Mouse (Mus musculus): Measurements from ENCODE around the gene Ccdc151.

Gene Ccdc151

DNA sequence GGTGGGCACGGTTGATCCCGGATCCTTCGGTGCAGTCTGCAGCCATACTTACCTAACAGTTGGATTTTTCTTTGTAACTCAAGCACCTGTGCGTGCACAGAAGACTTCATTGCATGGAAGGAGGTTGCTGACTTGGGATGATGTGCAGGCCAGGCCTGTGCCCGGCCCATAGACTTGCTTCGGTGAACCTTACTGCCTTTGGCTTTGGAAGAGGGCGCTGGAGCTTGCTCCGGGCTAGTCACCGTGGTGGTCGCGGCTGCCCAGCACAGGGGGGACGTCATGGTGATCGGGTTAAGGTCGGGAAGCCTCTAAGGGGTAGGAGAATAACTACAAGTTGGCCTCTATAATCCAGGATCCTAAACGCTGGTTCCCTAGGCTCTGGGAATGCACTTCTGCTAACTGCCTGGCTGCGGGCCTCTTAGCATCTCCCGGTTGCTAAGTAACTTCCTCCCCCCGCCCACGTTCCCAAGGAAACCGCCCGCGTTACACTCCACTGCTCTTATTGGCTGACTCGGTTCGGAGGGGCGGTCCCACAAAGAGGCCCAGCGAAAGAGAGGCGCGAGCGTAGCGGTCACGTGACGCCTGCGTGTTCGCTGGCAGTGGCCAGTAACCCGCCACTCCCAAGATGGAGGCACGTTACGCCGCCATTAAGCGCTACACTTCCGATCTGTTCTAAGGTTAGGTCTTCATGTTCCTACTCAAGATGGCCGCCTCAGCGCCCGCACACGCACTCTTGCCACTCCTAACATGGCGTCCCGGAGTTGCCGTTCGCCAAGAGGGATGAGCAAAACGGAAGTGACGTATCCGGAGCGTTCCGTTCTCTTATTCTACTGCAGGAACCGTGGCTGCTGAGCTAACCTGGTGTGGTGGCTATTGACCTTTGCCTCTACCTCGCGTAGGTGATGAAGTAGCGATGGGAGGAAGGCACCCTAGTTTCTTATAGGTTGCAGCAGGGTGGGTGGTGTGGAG lies at the start of gene Ccdc151, which contains the start of gene Prkcsh:
Ccdc151 (minus strand) TSS at position 441 of the 969 bp plus-strand sequence.
Prkcsh (plus strand) TSS at position 613 of the 969 bp plus-strand sequence.
- in situ Hi-C loops (cut with MboI, MseI), result no loop called here

DNA sequence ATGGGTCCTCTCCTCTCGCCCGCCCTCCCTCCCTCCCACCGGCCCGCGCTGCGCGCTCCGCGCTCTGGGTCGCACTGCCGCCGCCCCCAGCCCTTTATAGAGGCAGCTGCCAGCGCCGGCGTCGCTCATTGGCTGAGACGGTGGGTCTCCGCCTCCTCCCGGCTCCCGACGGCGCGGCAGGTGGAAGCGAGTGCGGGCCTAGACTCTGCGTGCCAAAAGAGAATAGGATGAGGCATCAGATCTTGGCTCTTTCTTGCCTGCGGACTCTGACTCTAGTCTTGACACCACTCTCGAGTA lies 49.5 kb upstream of the Ccdc151 start, which contains the start of gene Elavl3:
Elavl3 (minus strand) TSS at position 66 of the 297 bp plus-strand sequence.
- in situ Hi-C loops (cut with MboI, MseI), result no loop called here

- in situ Hi-C loops (cut with MboI, MseI), result no loop called here
Observed at GRCm38 (mm10) chr9:22051161-22051957, 48.9 kb upstream of the Ccdc151 start.

DNA sequence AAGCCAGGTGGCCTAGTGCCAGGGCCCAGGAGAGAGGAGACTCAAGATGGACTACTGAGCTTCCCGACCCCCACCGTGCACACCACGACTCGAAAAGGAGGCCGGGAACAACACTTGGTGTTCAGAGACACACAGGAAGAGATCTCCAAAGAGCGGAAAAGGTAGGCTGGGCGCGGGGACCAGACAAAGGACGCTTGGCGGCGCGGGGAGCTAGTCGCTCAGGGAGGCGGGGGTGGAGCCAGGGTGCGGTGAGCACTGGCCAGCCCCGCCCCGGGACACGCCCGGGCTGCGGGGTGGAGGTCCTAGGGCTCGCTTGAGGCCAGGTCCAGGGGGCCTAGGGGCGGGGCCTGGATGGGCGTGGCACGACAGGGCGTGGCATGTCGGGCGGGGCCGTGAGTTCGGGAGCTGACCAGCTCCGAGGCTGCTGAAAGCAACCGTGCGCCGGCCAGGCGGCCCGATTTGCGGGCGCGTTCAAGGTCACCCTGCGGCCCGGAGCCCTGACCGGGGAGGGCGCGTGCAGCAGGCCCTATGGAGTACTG lies 48.0 kb upstream of the Ccdc151 start:
- in situ Hi-C loops (cut with MboI, MseI), result no loop called here

DNA sequence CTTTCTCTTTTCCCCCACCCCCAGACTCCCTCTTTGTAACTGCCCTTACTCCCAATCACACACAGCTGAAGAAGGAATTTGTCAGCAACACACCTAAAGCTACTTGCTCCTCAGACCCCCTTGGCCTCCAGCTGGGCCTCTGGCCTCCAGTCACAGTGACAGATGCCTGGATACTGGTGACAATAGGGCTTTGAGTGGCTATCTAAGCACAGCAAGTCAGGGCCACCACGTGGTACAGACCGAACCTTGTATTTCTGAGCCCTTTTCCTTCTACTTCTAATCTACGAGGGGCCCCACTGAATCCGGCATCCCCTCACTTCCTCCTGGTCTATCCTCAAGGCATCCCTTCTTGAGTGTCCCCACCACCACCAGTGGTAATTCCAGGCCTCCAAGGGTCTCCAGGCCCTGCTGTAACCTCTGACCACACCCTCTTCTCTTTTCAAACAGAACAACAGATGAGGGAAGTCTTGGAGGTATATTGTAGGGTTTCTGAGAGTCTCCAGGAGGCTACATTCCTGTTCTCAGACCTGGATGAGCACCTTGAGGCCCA lies 47.4 kb upstream of the Ccdc151 start:
- in situ Hi-C loops (cut with MboI, MseI), result no loop called here

- in situ Hi-C loops (cut with MboI, MseI), result no loop called here
Observed at GRCm38 (mm10) chr9:22049315-22049714, 46.9 kb upstream of the Ccdc151 start.

GRCm38 (mm10) chr9:22047329-22047728 lies 44.9 kb upstream of the Ccdc151 start:
- in situ Hi-C loops (cut with MboI, MseI), result no loop called here

DNA sequence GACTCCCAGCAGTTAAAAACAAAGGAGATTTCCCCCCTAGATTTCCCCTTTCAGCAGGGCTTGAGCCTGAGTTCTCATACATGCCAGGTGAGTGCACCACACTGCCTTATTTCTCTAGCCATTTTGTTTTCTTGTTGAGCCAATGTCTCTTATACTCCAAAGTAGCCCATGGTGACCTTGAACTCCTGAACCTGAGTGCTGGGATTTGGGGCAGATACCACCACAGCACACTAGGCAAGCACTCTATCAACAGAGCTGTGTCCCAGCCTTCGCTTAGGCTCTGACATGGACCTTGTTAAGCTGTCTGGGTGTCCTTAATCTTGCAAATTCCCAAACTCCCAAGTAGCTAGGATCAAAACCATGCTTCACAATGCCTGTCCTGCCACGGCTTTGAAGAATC lies 39.4 kb upstream of the Ccdc151 start:
- in situ Hi-C loops (cut with MboI, MseI), result no loop called here

DNA sequence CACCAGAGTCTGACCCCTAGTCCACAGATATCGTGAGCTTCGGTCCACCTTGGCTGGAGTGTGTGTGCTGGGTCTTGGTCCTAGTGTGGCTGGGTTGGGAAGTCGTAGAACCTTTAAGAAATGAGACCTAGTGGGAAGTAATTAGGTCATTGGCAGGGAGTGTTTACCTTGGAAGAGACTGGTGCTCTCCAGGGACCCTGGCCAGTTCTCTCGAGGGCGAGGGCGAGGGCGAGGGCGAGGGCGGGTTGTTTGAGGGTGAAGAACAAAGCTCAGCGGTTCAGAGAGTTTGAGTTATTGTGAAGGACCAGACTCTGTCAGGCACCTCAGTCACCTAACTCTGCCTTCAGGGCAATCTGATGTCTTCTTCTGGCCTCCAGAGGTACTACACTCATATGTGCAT lies 35.4 kb upstream of the Ccdc151 start:
- in situ Hi-C loops (cut with MboI, MseI), result no loop called here

- in situ Hi-C loops (cut with MboI, MseI), result no loop called here
Observed at GRCm38 (mm10) chr9:22035300-22036044, 33.0 kb upstream of the Ccdc151 start.

- in situ Hi-C loops (cut with MboI, MseI), result no loop called here
Observed at GRCm38 (mm10) chr9:22030386-22030785, 28.0 kb upstream of the Ccdc151 start.

GRCm38 (mm10) chr9:22028467-22028866 lies 26.0 kb upstream of the Ccdc151 start:
- in situ Hi-C loops (cut with MboI, MseI), result no loop called here

- in situ Hi-C loops (cut with MboI, MseI), result no loop called here
Observed at GRCm38 (mm10) chr9:22024592-22024991, 22.2 kb upstream of the Ccdc151 start.

- in situ Hi-C loops (cut with MboI, MseI), result no loop called here
Observed at GRCm38 (mm10) chr9:22017208-22017825, 14.9 kb upstream of the Ccdc151 start.

GRCm38 (mm10) chr9:22016245-22016644 lies 13.8 kb upstream of the Ccdc151 start:
- in situ Hi-C loops (cut with MboI, MseI), result no loop called here

DNA sequence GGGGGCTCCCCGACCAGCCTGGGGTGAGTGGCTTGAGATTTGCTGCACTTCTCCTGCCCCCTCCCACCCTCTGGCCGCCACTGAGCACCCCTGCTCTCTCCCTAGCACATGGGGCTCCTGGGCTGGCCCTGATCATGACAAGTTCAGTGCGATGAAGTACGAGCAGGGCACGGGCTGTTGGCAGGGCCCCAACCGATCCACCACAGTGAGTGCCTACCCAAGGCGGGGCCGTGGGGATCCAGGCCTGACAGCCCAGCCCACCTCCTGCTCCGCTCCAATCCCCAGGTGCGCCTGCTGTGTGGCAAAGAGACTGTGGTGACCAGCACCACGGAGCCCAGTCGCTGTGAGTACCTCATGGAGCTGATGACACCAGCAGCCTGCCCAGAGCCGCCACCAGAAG lies 10.3 kb upstream of the Ccdc151 start:
- in situ Hi-C loops (cut with MboI, MseI), result no loop called here

DNA sequence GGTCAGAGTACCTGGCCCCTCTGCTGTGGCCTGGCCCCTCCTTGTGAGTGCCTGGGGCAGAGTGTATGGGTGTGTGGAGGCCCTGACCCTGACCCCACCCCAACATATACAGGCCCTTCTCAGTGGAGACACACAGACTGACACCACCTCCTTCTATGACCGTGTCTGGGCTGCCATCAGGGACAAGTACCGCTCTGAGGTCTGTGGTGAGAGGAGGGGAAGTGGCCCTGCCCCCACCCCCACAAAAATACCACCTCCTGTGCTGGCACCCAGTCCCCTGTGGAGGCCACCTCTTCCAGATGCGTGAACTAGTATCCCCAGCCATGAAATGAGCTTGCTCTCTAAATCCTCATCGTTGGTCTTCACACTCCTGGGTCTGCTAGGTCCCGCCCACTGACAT lies 8.6 kb upstream of the Ccdc151 start:
- in situ Hi-C loops (cut with MboI, MseI), result no loop called here

DNA sequence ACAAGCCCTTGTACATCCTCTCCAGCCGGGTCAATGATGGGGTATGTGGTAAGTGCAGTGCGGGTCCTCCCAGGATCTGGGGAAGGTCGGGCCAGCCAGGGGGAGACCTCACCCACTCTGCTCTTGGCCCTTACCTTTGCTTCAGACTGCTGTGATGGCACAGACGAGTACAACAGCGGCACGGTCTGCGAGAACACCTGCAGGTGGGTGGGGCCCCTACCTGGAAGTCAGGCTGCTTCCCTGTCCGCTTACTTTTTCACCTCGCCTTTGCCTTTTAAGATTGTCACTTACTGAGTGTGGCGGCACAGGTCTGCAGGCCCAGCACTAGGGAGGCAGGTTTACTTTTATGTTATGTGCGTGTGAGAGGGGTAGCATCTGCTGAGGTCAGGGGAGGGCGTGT lies 2.1 kb upstream of the Ccdc151 start:
- in situ Hi-C loops (cut with MboI, MseI), result no loop called here

GRCm38 (mm10) chr9:22003163-22003554 lies 725 bp upstream of the Ccdc151 start:
- in situ Hi-C loops (cut with MboI, MseI), result no loop called here

DNA sequence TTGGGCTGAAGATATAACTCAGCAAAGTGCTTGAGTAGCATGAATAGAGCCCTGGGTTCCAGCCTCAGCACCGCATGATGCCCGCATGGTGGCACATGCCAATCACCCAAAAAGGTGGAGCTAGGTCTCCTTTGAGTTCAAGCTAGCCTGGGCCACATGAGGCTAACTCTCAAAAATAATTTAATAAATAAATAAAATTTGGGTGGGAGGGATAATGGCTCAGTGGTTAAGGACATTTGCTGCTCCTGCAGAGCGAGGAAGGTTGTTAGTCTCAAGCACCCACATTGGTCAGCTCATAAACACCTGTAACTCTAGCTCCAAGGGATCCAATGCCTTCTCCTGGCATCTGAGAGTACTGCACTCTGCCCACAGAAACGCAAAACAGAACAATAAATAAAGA lies 801 bp downstream of the Ccdc151 start:
- in situ Hi-C loops (cut with MboI, MseI), result no loop called here

- in situ Hi-C loops (cut with MboI, MseI), result no loop called here
Observed at GRCm38 (mm10) chr9:22000296-22000695, 2.1 kb downstream of the Ccdc151 start.

Data from T-helper 17 cell (primary cell).